Mouse (Mus musculus) kidney, adult 8-10 months (tissue): ENCODE data around the gene Ifna15.

Source experiments
- DNase-seq, 2 experiments: peaks; one replicate each; pipeline ENCODE4 v3.0.0; 2022

Ifna15 gene

DNA sequence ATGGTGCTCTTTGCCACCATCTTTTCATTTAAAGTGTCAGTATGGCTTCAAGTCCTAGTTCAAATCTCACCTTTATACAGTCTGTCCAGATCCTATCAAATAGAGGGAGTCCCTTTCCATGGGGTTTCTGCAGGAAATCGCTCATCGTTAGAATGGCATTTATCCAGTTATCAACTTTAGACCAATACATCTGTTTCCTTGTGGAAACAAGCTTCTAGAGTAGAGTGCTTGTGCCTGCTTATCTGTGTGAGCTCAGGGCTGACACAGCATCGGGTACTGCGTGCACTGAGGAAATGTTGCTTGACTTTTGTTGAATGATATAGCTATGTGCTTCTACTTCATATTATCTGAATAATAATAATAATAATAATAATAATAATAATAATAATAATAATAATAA, 44.3 kb downstream of the Ifna15 start:
- DNase-seq, result no peak
